ENCODE assay signal across 8 mouse cellular contexts in the genomic region with DNA sequence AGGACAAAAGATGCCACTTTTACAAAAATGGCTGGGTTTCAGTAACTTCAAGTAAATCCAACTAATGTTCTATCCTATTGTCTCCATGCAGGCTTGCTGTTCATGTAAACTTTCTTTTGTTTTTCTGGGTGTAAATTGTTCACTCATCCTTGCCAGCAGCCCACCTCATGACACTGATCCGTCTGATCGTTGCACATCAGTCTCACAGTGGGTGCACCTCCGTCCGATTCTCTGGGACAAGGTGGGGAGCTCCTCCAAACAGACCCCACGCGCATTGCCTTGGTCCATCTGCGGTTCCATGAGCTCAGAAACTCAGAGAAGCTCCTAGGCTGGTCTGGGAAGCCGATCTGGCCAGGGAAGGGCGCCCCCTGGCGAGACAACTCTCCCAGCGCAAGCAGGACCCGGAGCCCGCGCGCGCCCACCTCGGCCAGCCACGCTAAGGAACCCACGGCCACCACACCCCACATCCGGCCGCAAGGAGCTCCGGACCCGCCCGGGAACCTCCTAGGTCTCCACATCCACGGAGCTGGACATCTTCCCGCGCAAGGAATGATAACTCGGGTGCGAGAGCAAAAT. TPM values are rescaled to one million over a fixed set of nuclear protein-coding genes. Genes with fewer than 3 reads are reported as not detected.
DNase-seq lines count a peak whose midpoint lies in the region; ATAC-seq and TF ChIP-seq lines count a peak whose summit lies in the region.

No protein-coding gene starts in this region.

- WGBS in forebrain, embryonic 11.5 days, result under 1% methylated on average over 29 of the region's 29 CpGs
- WGBS in heart, embryonic 15.5 days, result 1% methylated on average over 29 of the region's 29 CpGs
- 1% methylated on average over 29 of the region's 29 CpGs for WGBS in liver, embryonic 15.5 days (ENCODE audit: insufficient replicate concordance)
- WGBS in neural tube, embryonic 12.5 days, result under 1% methylated on average over 29 of the region's 29 CpGs
- WGBS in stomach, postnatal 0 days, result 2% methylated on average over 29 of the region's 29 CpGs

- dilution Hi-C loops in CH12.LX (cut with MboI; ENCODE audit: extremely low pct_ligation_motif_present, extremely low pct_unique_long_range_greater_than_20kb, low sequenced_read_pairs), result no loop called here

- TF ChIP-seq CTCF in CH12.LX (conservative IDR thresholded peaks at IDR 0.05 in 1 of 2, IDR thresholded peaks at IDR 0.05 in 1 of 2; ENCODE audit: low read depth in 2 of 2, low read length in 2 of 2), result peak; percentile 15 to 80; a peak in 2 of 4 replicates
- peak; percentile 89 for TF ChIP-seq CTCF in stomach, postnatal 0 days (IDR thresholded peaks at IDR 0.05; ENCODE audit: low read depth)

- H3K4me3 ChIP-seq in CH12.LX (replicated peaks in 1 of 3; ENCODE audit: low read depth in 2 of 3, low read length in 2 of 3, poor library complexity in 1 of 3), result peak overlapping the region in 1 of 3 experiments; percentile 48
- H3K4me3 ChIP-seq in forebrain, embryonic 11.5 days (ENCODE audit: low read depth, low read length), result peak overlapping the region; percentile 71
- peak overlapping the region; percentile 84 for H3K4me3 ChIP-seq in heart, embryonic 15.5 days
- peak overlapping the region; percentile 64 for H3K4me3 ChIP-seq in liver, embryonic 15.5 days (replicated peaks)
- H3K4me3 ChIP-seq in neural tube, embryonic 12.5 days, result peak overlapping the region; percentile 70
- H3K4me3 ChIP-seq in stomach, postnatal 0 days (ENCODE audit: low read depth, low read length), result peak overlapping the region; percentile 69

- H3K4me1 ChIP-seq in CH12.LX (ENCODE audit: control insufficient read depth in 1 of 2, insufficient read depth in 2 of 2), result peaks cover 0 to 11% of the 10 kb centered on the region in 2 experiments; a peak in 3 of 4 replicates
- peaks cover 5% of the 10 kb centered on the region for H3K4me1 ChIP-seq in forebrain, embryonic 11.5 days (replicated peaks; ENCODE audit: control insufficient read depth, insufficient read depth, low read length)
- peaks cover 60% of the 10 kb centered on the region for H3K4me1 ChIP-seq in heart, embryonic 15.5 days (replicated peaks)
- H3K4me1 ChIP-seq in liver, embryonic 15.5 days (replicated peaks), result peaks cover 19% of the 10 kb centered on the region
- H3K4me1 ChIP-seq in neural tube, embryonic 12.5 days, result peaks cover 62% of the 10 kb centered on the region
- no peaks in the 10 kb centered on the region for H3K4me1 ChIP-seq in stomach, postnatal 0 days (replicated peaks; ENCODE audit: control insufficient read depth, insufficient read depth)

- H3K4me2 ChIP-seq in CH12.LX (ENCODE audit: insufficient read depth, low read depth, poor library complexity, severe bottlenecking), result peak overlapping the region; percentile 96
- H3K4me2 ChIP-seq in forebrain, embryonic 11.5 days (ENCODE audit: low read depth, low read length, severe bottlenecking), result peak overlapping the region; percentile 97
- peak overlapping the region; percentile 92 for H3K4me2 ChIP-seq in heart, embryonic 15.5 days
- peak overlapping the region; percentile 99 for H3K4me2 ChIP-seq in liver, embryonic 15.5 days
- peak overlapping the region; percentile 82 for H3K4me2 ChIP-seq in neural tube, embryonic 12.5 days (replicated peaks)
- H3K4me2 ChIP-seq in stomach, postnatal 0 days (replicated peaks; ENCODE audit: low read depth), result peak overlapping the region; percentile 99

- TF ChIP-seq POLR2A in CH12.LX (IDR thresholded peaks at IDR 0.05; ENCODE audit: low read depth, low read length), result no peak

- no peaks in the 10 kb centered on the region for H3K79me2 ChIP-seq in CH12.LX (replicated peaks; ENCODE audit: control insufficient read depth, extremely low read depth, insufficient read depth, poor library complexity, severe bottlenecking)

- H3K9me3 ChIP-seq in CH12.LX (replicated peaks; ENCODE audit: low read length), result peaks cover 4% of the 10 kb centered on the region
- no peaks in the 10 kb centered on the region for H3K9me3 ChIP-seq in forebrain, embryonic 11.5 days (ENCODE audit: control insufficient read depth, low read length)
- H3K9me3 ChIP-seq in heart, embryonic 15.5 days (replicated peaks), result no peaks in the 10 kb centered on the region
- no peaks in the 10 kb centered on the region for H3K9me3 ChIP-seq in liver, embryonic 15.5 days (replicated peaks)
- H3K9me3 ChIP-seq in neural tube, embryonic 12.5 days, result no peaks in the 10 kb centered on the region
- H3K9me3 ChIP-seq in stomach, postnatal 0 days (ENCODE audit: control insufficient read depth, low read length), result no peaks in the 10 kb centered on the region

- TF ChIP-seq RAD21 in CH12.LX (IDR thresholded peaks at IDR 0.05; ENCODE audit: low read depth, low read length), result peak; percentile 35

- ATAC-seq in forebrain, embryonic 11.5 days (replicated peaks; ENCODE audit: low FRiP score), result peak; percentile 75
- ATAC-seq in heart, embryonic 15.5 days (replicated peaks; ENCODE audit: insufficient number of reproducible peaks, insufficient read depth, low FRiP score, low read depth), result peak; percentile 62
- 0 out of 2 replicates have a peak, but pooled peaks have one; percentile 9 for ATAC-seq in liver, embryonic 15.5 days (ENCODE audit: insufficient read depth)
- ATAC-seq in neural tube, embryonic 12.5 days (ENCODE audit: low FRiP score, low read depth), result peak; percentile 80
- ATAC-seq in stomach, postnatal 0 days (ENCODE audit: low FRiP score, low TSS enrichment), result peak; percentile 71

- H3K9ac ChIP-seq in CH12.LX (ENCODE audit: insufficient read depth, low read depth), result no peak overlapping the region
- H3K9ac ChIP-seq in forebrain, embryonic 11.5 days (ENCODE audit: low read length), result peak overlapping the region; percentile 86
- peak overlapping the region; percentile 71 for H3K9ac ChIP-seq in heart, embryonic 15.5 days
- H3K9ac ChIP-seq in liver, embryonic 15.5 days, result peak overlapping the region; percentile 50
- peak overlapping the region; percentile 91 for H3K9ac ChIP-seq in neural tube, embryonic 12.5 days
- H3K9ac ChIP-seq in stomach, postnatal 0 days (ENCODE audit: low read length), result peak overlapping the region; percentile 67

- peak; percentile 21 for DNase-seq in CH12.LX (ENCODE audit: extremely low read depth)
- peak; percentile 35 for DNase-seq in c-Kit-positive CD71-positive TER-119-negative erythroid progenitor cells, embryonic 14.5 days (ENCODE audit: low read depth)
- peak; percentile 97 for DNase-seq in forebrain, embryonic 11.5 days (ENCODE audit: low spot score)
- DNase-seq in kidney, postnatal 14 days, result peak; percentile 91
- DNase-seq in stomach, postnatal 0 days (ENCODE audit: low spot score), result peak; percentile 83

- no peak overlapping the region for H3K27ac ChIP-seq in CH12.LX (ENCODE audit: insufficient read depth, low read depth)
- H3K27ac ChIP-seq in forebrain, embryonic 11.5 days (ENCODE audit: low read depth, low read length), result peak overlapping the region; percentile 70
- peak overlapping the region; percentile 85 for H3K27ac ChIP-seq in heart, embryonic 15.5 days
- no peak overlapping the region for H3K27ac ChIP-seq in liver, embryonic 15.5 days (replicated peaks)
- no peak overlapping the region for H3K27ac ChIP-seq in neural tube, embryonic 12.5 days
- peak overlapping the region; percentile 81 for H3K27ac ChIP-seq in stomach, postnatal 0 days (replicated peaks)

- TF ChIP-seq EP300 in CH12.LX (IDR thresholded peaks at IDR 0.05; ENCODE audit: low read length), result no peak
- no peak for TF ChIP-seq EP300 in stomach, postnatal 0 days (optimal IDR thresholded peaks at IDR 0.05)

- no peaks in the 10 kb centered on the region for H3K36me3 ChIP-seq in CH12.LX (replicated peaks in 1 of 2; ENCODE audit: control insufficient read depth in 1 of 2, insufficient read depth in 1 of 2, low read length in 1 of 2)
- no peaks in the 10 kb centered on the region for H3K36me3 ChIP-seq in forebrain, embryonic 11.5 days (ENCODE audit: control insufficient read depth, insufficient read depth, low read length)
- no peaks in the 10 kb centered on the region for H3K36me3 ChIP-seq in heart, embryonic 15.5 days
- no peaks in the 10 kb centered on the region for H3K36me3 ChIP-seq in liver, embryonic 15.5 days (replicated peaks)
- H3K36me3 ChIP-seq in neural tube, embryonic 12.5 days, result peaks cover 3% of the 10 kb centered on the region; the same call in 1 of the 2 replicates
- no peaks in the 10 kb centered on the region; the same call in 1 of the 2 replicates for H3K36me3 ChIP-seq in stomach, postnatal 0 days (ENCODE audit: control insufficient read depth, insufficient read depth, low read length)

- H3K27me3 ChIP-seq in CH12.LX (replicated peaks), result peaks cover 98% of the 10 kb centered on the region
- H3K27me3 ChIP-seq in forebrain, embryonic 11.5 days (ENCODE audit: control insufficient read depth, insufficient read depth, low read length), result no peaks in the 10 kb centered on the region
- H3K27me3 ChIP-seq in heart, embryonic 15.5 days, result no peaks in the 10 kb centered on the region
- H3K27me3 ChIP-seq in liver, embryonic 15.5 days, result peaks cover 76% of the 10 kb centered on the region
- no peaks in the 10 kb centered on the region for H3K27me3 ChIP-seq in neural tube, embryonic 12.5 days (replicated peaks)
- no peaks in the 10 kb centered on the region for H3K27me3 ChIP-seq in stomach, postnatal 0 days (ENCODE audit: control insufficient read depth, insufficient read depth, low read length)

- in situ Hi-C loops in CH12.LX (cut with MboI; ENCODE audit: low pct_ligation_motif_present, low pct_unique_long_range_greater_than_20kb, low sequenced_read_pairs), result loop anchor here (5.0 kb wide), 1 partner anchor 111 kb away; no protein-coding TSS in a partner anchor

TF ChIP-seq in CH12.LX, 34 proteins besides CTCF, POLR2A, EP300 and RAD21 (continues in another document):
- no peak for TF ChIP-seq ZMIZ1 (IDR thresholded peaks at IDR 0.05; ENCODE audit: low read depth, low read length)
- TF ChIP-seq E2F4 (IDR thresholded peaks at IDR 0.05; ENCODE audit: insufficient replicate concordance, low read depth, low read length), result no peak
- no peak for TF ChIP-seq CHD2 (IDR thresholded peaks at IDR 0.05; ENCODE audit: low read length)
- TF ChIP-seq NELFE (IDR thresholded peaks at IDR 0.05; ENCODE audit: low read depth, low read length), result no peak
- TF ChIP-seq BHLHE40 (IDR thresholded peaks at IDR 0.05; ENCODE audit: low read depth, low read length), result no peak
- peak; percentile 13; the same call in 1 of the 2 replicates for TF ChIP-seq UBTF (IDR thresholded peaks at IDR 0.05; ENCODE audit: low read depth, low read length)
- TF ChIP-seq RCOR1 (conservative IDR thresholded peaks at IDR 0.05; ENCODE audit: low read depth, low read length), result no peak

RNA-seq across cellular contexts. Expression of a gene that starts 1.0 kb away (rescaled TPM):
- total RNA-seq in CH12.LX (2012; rRNA removed) (0.13 and 0.38 TPM in 2 replicates), CH12.LX (2014; rRNA removed) (not detected in 2 replicates)
- not detected in 2 replicates for polyA plus RNA-seq in CH12.LX (2012; ENCODE audit: insufficient read length, low read depth)
- polyA plus RNA-seq in forebrain, embryonic 11.5 days (2014; fragmentation: Nextera tagmentation; extraction: Ambion mirVana), result 54.1 and 56.4 TPM in 2 replicates
- 31.7 and 39.6 TPM in 2 replicates for polyA plus RNA-seq in heart, embryonic 15.5 days (2015; fragmentation: Nextera tagmentation; extraction: Ambion mirVana)
- 2.7 TPM in 2 replicates for polyA plus RNA-seq in liver, embryonic 15.5 days (2015; fragmentation: Nextera tagmentation; extraction: Ambion mirVana)
- 50.7 and 53.9 TPM in 2 replicates for polyA plus RNA-seq in neural tube, embryonic 12.5 days (2016; fragmentation: Nextera tagmentation; extraction: Ambion mirVana)
- 8.2 and 8.7 TPM in 2 replicates for polyA plus RNA-seq in stomach, postnatal 0 days (2015; fragmentation: Nextera tagmentation; extraction: Ambion mirVana)

Comparison
In these comparisons a context has a peak if more than half of its experiments do, and no peak if none do; other contexts are left out.
1. DNase-seq: peak in every context shown above with its lines; median percentile 97 in forebrain, embryonic 11.5 days; 91 in kidney, postnatal 14 days; 83 in stomach, postnatal 0 days; 35 in c-Kit-positive CD71-positive TER-119-negative erythroid progenitor cells, embryonic 14.5 days; 21 in CH12.LX.
2. H3K27ac ChIP-seq: peak in forebrain, embryonic 11.5 days (single experiment), heart, embryonic 15.5 days (single experiment) and stomach, postnatal 0 days (single experiment); none in CH12.LX (single experiment), liver, embryonic 15.5 days (single experiment) and neural tube, embryonic 12.5 days (single experiment).
3. ATAC-seq: peak in every context shown above with its lines; median percentile 80 in neural tube, embryonic 12.5 days; 75 in forebrain, embryonic 11.5 days; 71 in stomach, postnatal 0 days; 62 in heart, embryonic 15.5 days; 9 in liver, embryonic 15.5 days.
4. Peak in every context shown above with its lines, with median percentiles within 50 percentile points of each other: H3K4me2 ChIP-seq.